Mouse (Mus musculus) layer of hippocampus, postnatal 36 days (tissue): ENCODE results near the gene Ddx52. TPM values are rescaled to one million over a fixed set of nuclear protein-coding genes. Genes with fewer than 3 reads are reported as not detected.

Experiments used
- total RNA-seq, 2 experiments: library from RNA; stranded (reverse); gene quantifications; 2 replicates each; pipeline ENCODE4 v1.2.3; 2021

Gene Ddx52
- total RNA-seq, 2 experiments from 2014 or later = 13.8 to 14.2 TPM

Other genes with a start within 250 kb of the Ddx52 start
- under 1 TPM in 1 of 2 experiments, not detected in 1; 0.81 TPM for gene Wfdc17, start 238.1 kb upstream of the Ddx52 start, total RNA-seq
- gene Wfdc18, start 233.0 kb upstream of the Ddx52 start, total RNA-seq = not detected
- gene Wfdc21, start 195.1 kb upstream of the Ddx52 start, total RNA-seq = not detected
- 10 to 100 TPM; 15.8 to 17.7 TPM for gene Heatr6, start 188.4 kb upstream of the Ddx52 start, total RNA-seq
- under 1 TPM in 1 of 2 experiments, not detected in 1; 0.52 TPM for gene Hnf1b, start 92.0 kb upstream of the Ddx52 start, total RNA-seq
- gene Synrg, start 22.4 kb downstream of the Ddx52 start, total RNA-seq = 10 to 100 TPM; 64.5 to 72.8 TPM
- gene Dusp14, start 127.2 kb downstream of the Ddx52 start, total RNA-seq = 10 to 100 TPM; 30.2 to 34.3 TPM
- 10 to 100 TPM; 28.6 to 32.9 TPM for gene Tada2a, start 187.5 kb downstream of the Ddx52 start, total RNA-seq
- 10 to 100 TPM; 71.1 to 73.3 TPM for gene Acaca, start 187.6 kb downstream of the Ddx52 start, total RNA-seq
- not detected for gene Gm11437, start 225.4 kb downstream of the Ddx52 start, total RNA-seq